Mouse (Mus musculus) forebrain, postnatal 0 days (tissue): ENCODE results near the gene Mst1r. TPM values are rescaled to one million over a fixed set of nuclear protein-coding genes. Genes with fewer than 3 reads are reported as not detected.

ENCODE experiments used
- ATAC-seq: fragments of 200-750 bp; cut with Nextera tagmentation; 2 replicates; pipeline ENCODE4 v1.8.0; 2017; ENCODE audit warnings: mild to moderate bottlenecking, moderate library complexity
- DNase-seq: peaks from one replicate; pipeline ENCODE4 v3.0.0-alpha.2; 2015
- H3K27ac ChIP-seq: fragments of 300-500 bp; sonication (generic); 2 replicates; pipeline ENCODE4 v1.5.1; 2014; ENCODE audit warnings: low read depth, mild to moderate bottlenecking, antibody characterized with exemption, low read length, moderate library complexity, mixed read lengths
- H3K27me3 ChIP-seq: fragments of 300-500 bp; sonication (generic); 2 replicates; pipeline ENCODE4 v1.6.1; 2014; ENCODE audit warnings: mild to moderate bottlenecking, low read length, mixed read lengths; ENCODE audit not compliant: insufficient read depth
- H3K36me3 ChIP-seq: fragments of 300-500 bp; sonication (generic); 2 replicates; pipeline ENCODE4 v1.6.1; 2014; ENCODE audit warnings: mild to moderate bottlenecking, moderate library complexity; ENCODE audit not compliant: insufficient read depth
- H3K4me1 ChIP-seq: fragments of 300-500 bp; sonication (generic); 2 replicates; pipeline ENCODE4 v1.6.1; 2014; ENCODE audit warnings: antibody characterized with exemption; ENCODE audit not compliant: insufficient read depth
- H3K4me2 ChIP-seq: fragments of 300-500 bp; sonication (generic); 2 replicates; pipeline ENCODE4 v1.6.1; 2014; ENCODE audit warnings: low read depth, mild to moderate bottlenecking, moderate library complexity
- H3K4me3 ChIP-seq: fragments of 300-500 bp; sonication (generic); 2 replicates; pipeline ENCODE4 v1.5.1; 2014; ENCODE audit warnings: low read depth, low read length, mixed read lengths
- H3K9ac ChIP-seq: fragments of 300-500 bp; sonication (generic); 2 replicates; pipeline ENCODE4 v1.6.1; 2014; ENCODE audit warnings: mild to moderate bottlenecking
- H3K9me3 ChIP-seq: fragments of 300-500 bp; sonication (generic); 2 replicates; pipeline ENCODE4 v1.6.1; 2016; ENCODE audit warnings: low read length
- CTCF ChIP-seq: sonication (generic); IDR thresholded peaks from 2 replicates; pipeline ENCODE4 v1.5.1; 2016; ENCODE audit warnings: antibody characterized with exemption, control low read depth, low read depth
- WGBS: fragments of 180-500 bp; shearing (Covaris S2); extraction: QIAGEN DNeasy Blood & Tissue Kit; methylation state at CpG from one replicate; pipeline ENCODE4 v1.1.7; 2014; 5-methylcytosine and 5-hydroxymethylcytosine counted together
- polyA plus RNA-seq: library from polyadenylated mRNA; unstranded; fragments of >200 nt; fragmentation: Nextera tagmentation; extraction: Ambion mirVana; gene quantifications from 2 replicates; pipeline ENCODE4 v1.2.1, GENCODE M21; 2015
- total RNA-seq: library from RNA; depleted of rRNA; stranded (reverse); fragments of >200 nt; gene quantifications from 2 replicates; pipeline ENCODE4 v1.2.3, GENCODE M21; 2014

Mst1r gene
- total and polyA plus RNA-seq, 2 experiments from 2014 or later: 0.86 to 1.0 TPM

- Histone ChIP-seq H3K4me3 (no peak overlapping the region), H3K4me1 (no peaks in the 10 kb centered on the region), H3K27me3 (no peaks in the 10 kb centered on the region), H3K36me3 (no peaks in the 10 kb centered on the region), H3K4me2 (no peak overlapping the region), H3K9ac (no peak overlapping the region), H3K27ac (no peak overlapping the region), H3K9me3 (no peaks in the 10 kb centered on the region)
- TF ChIP-seq CTCF: no peak
- ATAC-seq (no peak), DNase-seq (no peak)
- WGBS: 86% methylated on average over 16 of the region's 16 CpGs
Measured at GRCm38 (mm10) chr9:107914764-107915420, 8.2 kb downstream of the Mst1r start.

- Histone ChIP-seq H3K9ac (no peak overlapping the region), H3K27ac (peak overlapping the region; percentile 22; the same call in 1 of the 2 replicates), H3K4me3 (no peak overlapping the region), H3K36me3 (no peaks in the 10 kb centered on the region), H3K4me2 (no peak overlapping the region), H3K9me3 (no peaks in the 10 kb centered on the region), H3K4me1 (no peaks in the 10 kb centered on the region), H3K27me3 (no peaks in the 10 kb centered on the region)
- DNase-seq: peak; percentile 71
- ATAC-seq: peak; percentile 50
- WGBS: 29% methylated on average over 13 of the region's 13 CpGs
- TF ChIP-seq CTCF: no peak
Measured at GRCm38 (mm10) chr9:107917895-107918608, 11.4 kb downstream of the Mst1r start.

GRCm38 (mm10) chr9:107918884-107919283, 12.2 kb downstream of the Mst1r start:
- H3K9ac ChIP-seq: no peak overlapping the region
- DNase-seq (no peak), ATAC-seq (no peak)
- no peaks in the 10 kb centered on the region for H3K9me3 ChIP-seq
- no peaks in the 10 kb centered on the region for H3K27me3 ChIP-seq
- H3K4me2 ChIP-seq: no peak overlapping the region
- no peaks in the 10 kb centered on the region for H3K4me1 ChIP-seq
- H3K36me3 ChIP-seq: no peaks in the 10 kb centered on the region
- WGBS: 78% methylated on average over 6 of the region's 6 CpGs
- TF ChIP-seq CTCF: no peak
- H3K27ac ChIP-seq: peak overlapping the region; percentile 22; the same call in 1 of the 2 replicates
- H3K4me3 ChIP-seq: no peak overlapping the region

GRCm38 (mm10) chr9:107919441-107919840, 12.8 kb downstream of the Mst1r start:
- DNase-seq (no peak), ATAC-seq (no peak)
- 91% methylated on average over 5 of the region's 5 CpGs for WGBS
- Histone ChIP-seq H3K27me3 (no peaks in the 10 kb centered on the region), H3K4me1 (peaks cover 4% of the 10 kb centered on the region; the same call in 1 of the 2 replicates), H3K27ac (no peak overlapping the region), H3K4me3 (no peak overlapping the region), H3K9ac (no peak overlapping the region), H3K36me3 (no peaks in the 10 kb centered on the region), H3K4me2 (no peak overlapping the region), H3K9me3 (no peaks in the 10 kb centered on the region)
- no peak for TF ChIP-seq CTCF

GRCm38 (mm10) chr9:107923021-107923420, 16.3 kb downstream of the Mst1r start:
- Histone ChIP-seq H3K4me2 (no peak overlapping the region), H3K4me3 (no peak overlapping the region), H3K27me3 (no peaks in the 10 kb centered on the region), H3K9ac (no peak overlapping the region), H3K27ac (no peak overlapping the region), H3K36me3 (no peaks in the 10 kb centered on the region), H3K4me1 (peaks cover 14% of the 10 kb centered on the region), H3K9me3 (no peaks in the 10 kb centered on the region)
- ATAC-seq (no peak), DNase-seq (no peak)
- peak; percentile 53 for TF ChIP-seq CTCF
- 33% methylated on average over 7 of the region's 7 CpGs for WGBS

- Histone ChIP-seq H3K36me3 (no peaks in the 10 kb centered on the region), H3K27me3 (no peaks in the 10 kb centered on the region), H3K9ac (no peak overlapping the region), H3K4me3 (no peak overlapping the region), H3K27ac (0 out of 2 replicates have a peak overlapping the region, but pooled peaks have one; percentile 47), H3K4me2 (no peak overlapping the region), H3K9me3 (no peaks in the 10 kb centered on the region), H3K4me1 (peaks cover 14% of the 10 kb centered on the region)
- ATAC-seq (no peak), DNase-seq (no peak)
- 64% methylated on average over 6 of the region's 6 CpGs for WGBS
- TF ChIP-seq CTCF: no peak
Measured at GRCm38 (mm10) chr9:107923956-107924355, 17.3 kb downstream of the Mst1r start.

- DNase-seq (peak; percentile 73), ATAC-seq (peak; percentile 27)
- no peak for TF ChIP-seq CTCF
- 19% methylated on average over 3 of the region's 3 CpGs for WGBS
- H3K4me1 ChIP-seq: peaks cover 14% of the 10 kb centered on the region
- H3K4me3 ChIP-seq: no peak overlapping the region
- H3K36me3 ChIP-seq: no peaks in the 10 kb centered on the region
- no peaks in the 10 kb centered on the region for H3K9me3 ChIP-seq
- no peaks in the 10 kb centered on the region for H3K27me3 ChIP-seq
- H3K4me2 ChIP-seq: no peak overlapping the region
- H3K9ac ChIP-seq: no peak overlapping the region
- H3K27ac ChIP-seq: peak overlapping the region; percentile 46; the same call in 1 of the 2 replicates
Measured at GRCm38 (mm10) chr9:107925251-107925650, 18.6 kb downstream of the Mst1r start.
